Mouse (Mus musculus) ES-Bruce4 (cell line): ENCODE data around the gene Crygb. TPM values are rescaled to one million over a fixed set of nuclear protein-coding genes. Genes with fewer than 3 reads are reported as not detected.

Source experiments
- H3K27ac ChIP-seq: 2 replicates; pipeline ENCODE4 v1.5.1; 2012; ENCODE audit warnings: low read length, inconsistent platforms; ENCODE audit not compliant: insufficient read depth
- H3K27me3 ChIP-seq: 2 replicates; pipeline ENCODE4 v1.6.1; 2012; ENCODE audit warnings: mild to moderate bottlenecking, low read length, inconsistent platforms; ENCODE audit not compliant: control insufficient read depth, poor library complexity, insufficient read depth, severe bottlenecking
- H3K36me3 ChIP-seq: 2 replicates; pipeline ENCODE4 v1.6.1; 2012; ENCODE audit warnings: inconsistent platforms, mild to moderate bottlenecking, low read length, moderate library complexity; ENCODE audit not compliant: control insufficient read depth, poor library complexity, insufficient read depth, severe bottlenecking
- H3K4me1 ChIP-seq: one replicate; pipeline ENCODE4 v1.8.1; 2011; ENCODE audit warnings: low read length; ENCODE audit not compliant: control insufficient read depth, insufficient read depth
- H3K4me3 ChIP-seq: 2 replicates; pipeline ENCODE4 v1.5.1; 2011; ENCODE audit warnings: low read depth, mild to moderate bottlenecking, low read length
- H3K9ac ChIP-seq: 2 replicates; pipeline ENCODE4 v1.6.1; 2012; ENCODE audit warnings: low read depth, mild to moderate bottlenecking, inconsistent platforms; ENCODE audit not compliant: poor library complexity, severe bottlenecking
- H3K9me3 ChIP-seq: replicated peaks from 2 replicates; pipeline ENCODE4 v1.6.1; 2012; ENCODE audit warnings: mild to moderate bottlenecking, low read length, inconsistent platforms; ENCODE audit not compliant: control insufficient read depth, poor library complexity, insufficient read depth, severe bottlenecking
- CTCF ChIP-seq: IDR thresholded peaks from one replicate; pipeline ENCODE4 v1.8.1; 2011; ENCODE audit warnings: low read depth, low read length
- EP300 ChIP-seq: IDR thresholded peaks from 2 replicates; pipeline ENCODE4 v1.6.1; 2011; ENCODE audit warnings: low read depth, low read length; ENCODE audit not compliant: insufficient read depth
- POLR2A ChIP-seq: IDR thresholded peaks from one replicate; pipeline ENCODE4 v1.8.1; 2011; ENCODE audit warnings: low read length; ENCODE audit not compliant: insufficient read depth
- polyA plus RNA-seq: library from polyadenylated mRNA; stranded (reverse); fragments of >200 nt; gene quantifications from 2 replicates; pipeline ENCODE4 v1.2.4, GENCODE M21; 2011; ENCODE audit warnings: low read depth; ENCODE audit not compliant: missing spikeins, insufficient read depth, insufficient read length

Crygb gene
- polyA plus RNA-seq, 1 experiment, result not detected

DNA sequence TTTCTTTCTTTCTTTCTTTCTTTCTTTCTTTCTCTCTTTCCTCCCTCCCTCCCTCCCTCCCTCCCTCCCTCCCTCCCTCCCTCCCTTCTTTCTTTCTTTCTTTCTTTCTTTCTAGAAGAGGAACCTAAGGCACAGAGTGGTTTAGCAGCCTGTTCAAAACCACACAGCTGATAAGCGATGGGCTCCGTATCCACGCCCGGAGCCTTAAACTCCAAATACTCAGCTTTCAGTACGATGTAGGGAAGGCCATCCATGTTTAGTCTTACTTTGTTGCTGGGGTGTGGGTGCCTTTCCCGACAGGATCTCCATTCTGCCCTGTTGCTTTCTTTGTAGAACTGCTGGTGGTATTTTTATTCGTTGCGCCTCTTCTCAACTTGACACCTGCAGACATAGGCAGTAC is 27.1 kb upstream of the Crygb start:
- peak overlapping the region; percentile 68 for H3K4me3 ChIP-seq
- peak overlapping the region; percentile 66 for H3K27ac ChIP-seq
- H3K27me3 ChIP-seq, result no peaks in the 10 kb centered on the region
- TF ChIP-seq POLR2A, result no peak
- peaks cover 3% of the 10 kb centered on the region for H3K4me1 ChIP-seq
- H3K36me3 ChIP-seq, result no peaks in the 10 kb centered on the region
- H3K9me3 ChIP-seq, result no peaks in the 10 kb centered on the region
- peak overlapping the region; percentile 54 for H3K9ac ChIP-seq

DNA sequence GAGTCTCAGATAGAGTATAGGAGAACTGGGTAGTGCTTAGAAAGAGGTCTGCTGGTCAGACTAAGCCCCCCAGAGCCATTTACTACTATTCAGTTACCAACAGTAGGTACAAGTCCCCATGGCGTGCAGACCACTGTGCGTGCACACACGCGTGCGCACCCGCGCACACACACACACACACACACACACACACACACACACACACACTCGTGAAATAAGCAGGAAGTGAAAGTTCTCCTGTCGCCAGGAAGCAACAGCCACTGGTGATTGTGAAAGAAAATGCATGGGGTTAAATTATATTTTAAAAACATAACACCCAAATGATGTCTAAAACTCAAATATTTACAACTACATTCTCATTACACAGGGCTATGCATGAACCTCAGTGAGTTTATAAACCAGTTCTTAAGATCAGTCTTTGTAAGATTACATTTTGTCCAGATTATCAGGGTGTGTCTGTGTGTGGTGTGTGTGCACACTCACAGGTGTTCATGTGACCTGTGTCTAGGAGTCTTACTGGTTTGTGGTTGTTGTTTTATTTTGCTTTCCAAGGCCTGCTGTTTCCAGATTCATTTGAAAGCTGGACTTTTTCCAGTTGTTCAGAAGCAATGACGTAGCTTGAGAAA is 25.7 kb upstream of the Crygb start:
- Histone ChIP-seq H3K4me3 (no peak overlapping the region), H3K4me1 (peaks cover 2% of the 10 kb centered on the region), H3K9ac (no peak overlapping the region), H3K27me3 (no peaks in the 10 kb centered on the region), H3K36me3 (no peaks in the 10 kb centered on the region), H3K9me3 (no peaks in the 10 kb centered on the region), H3K27ac (no peak overlapping the region)
- no peak for TF ChIP-seq POLR2A
- TF ChIP-seq CTCF, result no peak
- TF ChIP-seq EP300, result no peak

DNA sequence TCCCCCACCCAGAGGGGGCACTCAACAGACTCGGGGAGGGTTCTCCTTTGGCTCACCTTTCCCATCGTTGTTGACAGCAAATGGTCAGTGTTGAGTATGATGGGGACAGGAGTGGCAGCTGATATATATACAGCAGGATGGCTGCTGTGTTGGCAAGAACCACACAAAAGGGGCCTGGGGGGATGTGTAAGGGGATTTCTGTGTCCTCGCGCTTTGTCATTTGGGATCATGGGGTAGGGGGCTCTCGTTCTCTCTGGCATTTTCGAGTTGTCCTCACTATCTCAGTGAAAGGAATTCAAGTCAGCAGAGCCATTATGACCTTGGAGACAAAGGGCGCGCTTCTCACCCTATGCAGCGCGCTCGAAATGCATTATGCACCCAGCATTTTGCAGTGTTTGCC is 21.2 kb upstream of the Crygb start, which contains the start of gene Cryga:
TSS of gene Cryga (minus strand) at position 101 of the 400 bp plus-strand sequence.
- no peak within 1 kb of the TSS for H3K9ac ChIP-seq
- H3K27ac ChIP-seq, result no peak within 1 kb of the TSS

DNA sequence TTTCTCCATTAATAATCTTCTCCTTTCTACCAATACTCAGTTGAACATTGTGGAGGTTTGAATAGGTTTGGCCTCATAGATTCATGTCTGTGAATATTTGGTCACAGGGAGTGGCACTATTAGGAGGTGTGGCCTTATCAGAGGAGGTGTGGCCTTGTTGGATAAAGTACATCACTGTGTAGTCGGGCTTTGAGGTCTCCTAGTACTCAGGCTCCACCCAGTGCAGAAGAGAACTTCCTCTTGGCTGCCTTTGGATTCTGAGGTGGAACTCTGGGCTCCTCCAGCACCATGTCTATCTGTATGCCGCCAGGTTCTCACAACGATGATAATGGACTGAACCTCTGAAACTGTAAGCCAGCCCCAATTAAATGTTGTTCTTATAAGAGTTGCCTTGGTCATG is 14.9 kb upstream of the Crygb start:
- no peak for TF ChIP-seq EP300
- no peak for TF ChIP-seq POLR2A
- TF ChIP-seq CTCF, result no peak
- Histone ChIP-seq H3K4me3 (no peak overlapping the region), H3K27ac (no peak overlapping the region), H3K4me1 (no peaks in the 10 kb centered on the region), H3K27me3 (no peaks in the 10 kb centered on the region), H3K9me3 (no peaks in the 10 kb centered on the region), H3K9ac (no peak overlapping the region), H3K36me3 (no peaks in the 10 kb centered on the region)

More for the DNA sequence above, 21.2 kb upstream of the Crygb start, which contains the start of gene Cryga:
- H3K4me3 ChIP-seq, result peak within 1 kb of the TSS; percentile 46; the same call in 1 of the 2 replicates
- no peaks in the 10 kb centered on the region for H3K27me3 ChIP-seq
- peaks cover 2% of the 10 kb centered on the region for H3K4me1 ChIP-seq
- no peaks in the 10 kb centered on the region for H3K36me3 ChIP-seq
- no peak for TF ChIP-seq CTCF
- no peak for TF ChIP-seq POLR2A
- no peak for TF ChIP-seq EP300
- H3K9me3 ChIP-seq, result no peaks in the 10 kb centered on the region

DNA sequence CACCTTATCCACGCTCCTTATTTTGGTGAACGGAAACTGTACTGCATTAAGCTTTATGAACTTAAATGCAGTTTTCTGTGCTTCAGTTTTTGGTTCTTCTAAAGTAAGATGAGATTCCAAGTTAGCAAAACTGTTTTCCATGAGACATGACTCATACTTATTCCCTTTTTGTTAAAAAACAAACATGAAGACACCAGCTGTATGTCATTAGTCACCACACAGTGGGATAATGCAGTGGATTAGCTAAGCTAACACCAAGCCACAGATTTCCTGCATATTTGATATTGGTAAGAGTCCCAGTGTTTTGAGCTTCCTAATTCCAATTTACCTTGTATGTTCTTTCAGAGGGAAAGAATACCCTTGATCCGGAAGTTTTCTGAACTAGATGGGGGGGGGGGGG is 9.5 kb upstream of the Crygb start:
- Histone ChIP-seq H3K9ac (no peak overlapping the region), H3K27ac (no peak overlapping the region), H3K4me3 (no peak overlapping the region), H3K4me1 (no peaks in the 10 kb centered on the region), H3K27me3 (no peaks in the 10 kb centered on the region), H3K9me3 (no peaks in the 10 kb centered on the region), H3K36me3 (no peaks in the 10 kb centered on the region)
- TF ChIP-seq EP300 (no peak), POLR2A (no peak)

DNA sequence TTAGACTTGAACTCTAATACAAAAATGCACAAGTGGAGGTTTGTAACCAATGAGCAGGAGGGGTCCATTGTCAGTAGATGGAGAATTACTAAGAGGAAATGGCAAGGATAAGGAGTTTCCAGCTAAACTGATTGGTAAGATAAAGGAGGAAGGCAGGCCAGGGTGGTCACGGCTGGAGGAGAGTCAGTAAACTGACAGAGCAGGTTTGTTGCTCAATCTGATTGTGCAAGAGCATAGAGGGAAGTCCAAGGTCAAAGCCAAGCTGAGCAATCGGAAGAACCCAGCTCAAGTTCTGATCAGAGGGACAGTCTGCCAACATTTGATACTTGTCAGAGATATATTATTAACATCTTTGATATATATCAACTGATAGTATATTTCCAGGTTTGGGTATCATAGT is 8.3 kb upstream of the Crygb start:
- no peak overlapping the region for H3K4me3 ChIP-seq
- no peaks in the 10 kb centered on the region for H3K9me3 ChIP-seq
- no peak overlapping the region for H3K9ac ChIP-seq
- H3K36me3 ChIP-seq, result no peaks in the 10 kb centered on the region
- H3K4me1 ChIP-seq, result no peaks in the 10 kb centered on the region
- TF ChIP-seq EP300 (no peak), CTCF (no peak), POLR2A (no peak)
- no peak overlapping the region for H3K27ac ChIP-seq
- no peaks in the 10 kb centered on the region for H3K27me3 ChIP-seq
